Mouse (Mus musculus) fibroblast of lung, adult 2 months (primary cell): ENCODE results near the gene Sccpdh.
A peak's percentile ranks its signal among the peaks of the same experiment; 100 is the strongest.
"Not testable (repeated sequence)": the region's sequence is repeated elsewhere in the genome, so short reads cannot be mapped to it uniquely, and the experiment has no call there.

ENCODE experiments used
- DNase-seq: peaks from one replicate; pipeline ENCODE4 v3.0.0-alpha.2; 2011; ENCODE audit warnings: low read depth

The Sccpdh gene

GRCm38 (mm10) chr1:179668013-179668805 is at the start of gene Sccpdh:
Gene Sccpdh (plus strand): TSS chr1:179668210.
- peak; percentile 31 for DNase-seq

GRCm38 (mm10) chr1:179622665-179623064 is 45.3 kb upstream of the Sccpdh start:
- DNase-seq: no peak

GRCm38 (mm10) chr1:179623657-179624056 is 44.4 kb upstream of the Sccpdh start:
- DNase-seq: no peak

- peak; percentile 13 for DNase-seq
Measured at GRCm38 (mm10) chr1:179624354-179624753, 43.7 kb upstream of the Sccpdh start.

GRCm38 (mm10) chr1:179627855-179628254 is 40.2 kb upstream of the Sccpdh start:
- DNase-seq: no peak

GRCm38 (mm10) chr1:179628438-179629106 is 39.4 kb upstream of the Sccpdh start:
- no peak for DNase-seq

- DNase-seq: no peak
Measured at GRCm38 (mm10) chr1:179629276-179629675, 38.7 kb upstream of the Sccpdh start.

GRCm38 (mm10) chr1:179632746-179633413 is 35.1 kb upstream of the Sccpdh start:
- no peak for DNase-seq

- no peak for DNase-seq
Measured at GRCm38 (mm10) chr1:179633414-179633752, 34.6 kb upstream of the Sccpdh start.

- no peak for DNase-seq
Measured at GRCm38 (mm10) chr1:179634159-179634558, 33.9 kb upstream of the Sccpdh start.

- no peak for DNase-seq
Measured at GRCm38 (mm10) chr1:179642726-179643125, 25.3 kb upstream of the Sccpdh start.

GRCm38 (mm10) chr1:179644151-179644550 is 23.9 kb upstream of the Sccpdh start:
- DNase-seq: no peak

- DNase-seq: peak; percentile 51
Measured at GRCm38 (mm10) chr1:179645101-179645979, 22.7 kb upstream of the Sccpdh start.

GRCm38 (mm10) chr1:179645980-179646268 is 22.1 kb upstream of the Sccpdh start:
- no peak for DNase-seq

- not testable (repeated sequence) for DNase-seq
Measured at GRCm38 (mm10) chr1:179648678-179649077, 19.3 kb upstream of the Sccpdh start.

GRCm38 (mm10) chr1:179649324-179649723 is 18.7 kb upstream of the Sccpdh start:
- DNase-seq: no peak

GRCm38 (mm10) chr1:179650284-179650683 is 17.7 kb upstream of the Sccpdh start:
- no peak for DNase-seq

GRCm38 (mm10) chr1:179651224-179651623 is 16.8 kb upstream of the Sccpdh start:
- no peak for DNase-seq

GRCm38 (mm10) chr1:179663065-179663464 is 4.9 kb upstream of the Sccpdh start:
- DNase-seq: no peak

GRCm38 (mm10) chr1:179664309-179664930 is 3.6 kb upstream of the Sccpdh start:
- no peak for DNase-seq

GRCm38 (mm10) chr1:179666971-179667370 is 1.0 kb upstream of the Sccpdh start:
- no peak for DNase-seq

- DNase-seq: no peak
Measured at GRCm38 (mm10) chr1:179667450-179667849, 560 bp upstream of the Sccpdh start.
